Mouse (Mus musculus) urinary bladder, postnatal 10 days (tissue): ENCODE measurements around the gene Khsrp.
"Not testable (repeated sequence)": the region's sequence is repeated elsewhere in the genome, so short reads cannot be mapped to it uniquely, and the experiment has no call there.

ENCODE experiments used
- DNase-seq: peaks from one replicate; pipeline ENCODE4 v3.0.0; 2022; ENCODE audit warnings: low spot score

Gene Khsrp

GRCm38 (mm10) chr17:57030931-57031660 lies at the start of gene Khsrp:
Gene Khsrp (minus strand): TSS chr17:57031522.
- no peak for DNase-seq

GRCm38 (mm10) chr17:57079919-57080318 lies 48.6 kb upstream of the Khsrp start:
- no peak for DNase-seq

- no peak for DNase-seq
These were observed 47.0 kb upstream of the Khsrp start, which contains the start of gene Dennd1c for GRCm38 (mm10) chr17:57078336-57078735. Gene Dennd1c (minus strand): TSS chr17:57078514.

GRCm38 (mm10) chr17:57076916-57077315 lies 45.6 kb upstream of the Khsrp start:
- no peak for DNase-seq

GRCm38 (mm10) chr17:57070699-57071098 lies 39.4 kb upstream of the Khsrp start:
- DNase-seq = no peak

- DNase-seq = no peak
These were observed 39.0 kb upstream of the Khsrp start for GRCm38 (mm10) chr17:57070272-57070671.

GRCm38 (mm10) chr17:57066908-57067307 lies 35.6 kb upstream of the Khsrp start:
- DNase-seq = no peak

GRCm38 (mm10) chr17:57063031-57063430 lies 31.7 kb upstream of the Khsrp start:
- no peak for DNase-seq

GRCm38 (mm10) chr17:57062548-57062947 lies 31.2 kb upstream of the Khsrp start:
- no peak for DNase-seq

- DNase-seq = no peak
These were observed 30.7 kb upstream of the Khsrp start for GRCm38 (mm10) chr17:57062011-57062521.

GRCm38 (mm10) chr17:57061069-57061468 lies 29.7 kb upstream of the Khsrp start:
- DNase-seq = no peak

- DNase-seq = peak; percentile 79
These were observed 29.0 kb upstream of the Khsrp start for GRCm38 (mm10) chr17:57060231-57060801.

GRCm38 (mm10) chr17:57059486-57059977 lies 28.2 kb upstream of the Khsrp start, which contains the start of gene Slc25a23:
Gene Slc25a23 (minus strand): TSS chr17:57059863.
- DNase-seq = no peak

GRCm38 (mm10) chr17:57058891-57059485 lies 27.7 kb upstream of the Khsrp start, which contains the start of gene Crb3:
Gene Crb3 (plus strand): TSS chr17:57059105.
- DNase-seq = no peak

GRCm38 (mm10) chr17:57056246-57056645 lies 24.9 kb upstream of the Khsrp start:
- no peak for DNase-seq

GRCm38 (mm10) chr17:57051679-57052078 lies 20.4 kb upstream of the Khsrp start:
- not testable (repeated sequence) for DNase-seq

- DNase-seq = no peak
These were observed 17.5 kb upstream of the Khsrp start for GRCm38 (mm10) chr17:57048816-57049215.

- DNase-seq = no peak
These were observed 16.1 kb upstream of the Khsrp start for GRCm38 (mm10) chr17:57047406-57047805.

- DNase-seq = no peak
These were observed 10.2 kb upstream of the Khsrp start, which contains the start of gene Slc25a41 for GRCm38 (mm10) chr17:57041554-57041953. Gene Slc25a41 (minus strand): TSS chr17:57041654.

GRCm38 (mm10) chr17:57038978-57039377 lies 7.7 kb upstream of the Khsrp start:
- no peak for DNase-seq

GRCm38 (mm10) chr17:57032854-57033253 lies 1.5 kb upstream of the Khsrp start:
- no peak for DNase-seq

- peak; percentile 93 for DNase-seq
These were observed 519 bp upstream of the Khsrp start for GRCm38 (mm10) chr17:57031661-57032420.
